Mouse (Mus musculus) limb, embryonic 10.5 days (tissue): ENCODE results near the gene Tpra1. TPM values are rescaled to one million over a fixed set of nuclear protein-coding genes. Genes with fewer than 3 reads are reported as not detected.

ENCODE experiments used
- DNase-seq: peaks from one replicate; pipeline ENCODE4 v3.0.0-alpha.2; 2017; ENCODE audit warnings: low spot score
- H3K27ac ChIP-seq: fragments of 300-500 bp; sonication (generic); 2 replicates; pipeline ENCODE4 v1.5.1; 2016; ENCODE audit warnings: mild to moderate bottlenecking
- H3K27me3 ChIP-seq: fragments of 300-500 bp; sonication (generic); 2 replicates; pipeline ENCODE4 v1.6.1; 2016; ENCODE audit warnings: low read depth, mild to moderate bottlenecking; ENCODE audit not compliant: poor library complexity, severe bottlenecking
- H3K36me3 ChIP-seq: fragments of 300-500 bp; sonication (generic); 2 replicates; pipeline ENCODE4 v1.6.1; 2016; ENCODE audit warnings: mild to moderate bottlenecking, moderate library complexity
- H3K4me1 ChIP-seq: fragments of 300-500 bp; sonication (generic); 2 replicates; pipeline ENCODE4 v1.6.1; 2016
- H3K4me3 ChIP-seq: fragments of 300-500 bp; sonication (generic); 2 replicates; pipeline ENCODE4 v1.5.1; 2016; ENCODE audit warnings: mild to moderate bottlenecking, moderate library complexity
- H3K9me3 ChIP-seq: fragments of 300-500 bp; sonication (generic); replicated peaks from 2 replicates; pipeline ENCODE4 v1.6.1; 2016; ENCODE audit warnings: mild to moderate bottlenecking
- WGBS: fragments of 180-500 bp; shearing (Covaris S2); methylation state at CpG from one replicate; pipeline ENCODE4 v1.1.7; 2016; 5-methylcytosine and 5-hydroxymethylcytosine counted together
- polyA plus RNA-seq: library from polyadenylated mRNA; unstranded; fragments of >200 nt; fragmentation: Nextera tagmentation; extraction: Ambion mirVana; gene quantifications from 2 replicates; pipeline ENCODE4 v1.2.1, GENCODE M21; 2016

The Tpra1 gene
- polyA plus RNA-seq, 1 experiment from 2014 or later, result 60.3 TPM

GRCm38 (mm10) chr6:88898534-88899048, 3.5 kb upstream of the Tpra1 start, which contains the start of gene Mcm2:
Gene Mcm2 (minus strand): TSS chr6:88898780.
- Histone ChIP-seq H3K27me3 (no peaks in the 10 kb centered on the region), H3K27ac (peak within 1 kb of the TSS; percentile 95), H3K4me1 (peaks cover 43% of the 10 kb centered on the region), H3K36me3 (peaks cover 38% of the 10 kb centered on the region), H3K9me3 (no peaks in the 10 kb centered on the region), H3K4me3 (peak within 1 kb of the TSS; percentile 70)
- under 1% methylated on average over 33 of the region's 33 CpGs for WGBS
- DNase-seq, result peak; percentile 99

- no peaks in the 10 kb centered on the region for H3K27me3 ChIP-seq
- no peaks in the 10 kb centered on the region for H3K9me3 ChIP-seq
- no peak overlapping the region for H3K4me3 ChIP-seq
- peaks cover 48% of the 10 kb centered on the region for H3K4me1 ChIP-seq
- no peak for DNase-seq
- 63% methylated on average over 4 of the region's 4 CpGs for WGBS
- H3K27ac ChIP-seq, result peak overlapping the region; percentile 95
- H3K36me3 ChIP-seq, result peaks cover 33% of the 10 kb centered on the region
Observed at GRCm38 (mm10) chr6:88899086-88899485, 3.0 kb upstream of the Tpra1 start.

GRCm38 (mm10) chr6:88899628-88900027, 2.4 kb upstream of the Tpra1 start:
- 0 out of 2 replicates have a peak overlapping the region, but pooled peaks have one; percentile 95 for H3K27ac ChIP-seq
- H3K4me1 ChIP-seq, result peaks cover 50% of the 10 kb centered on the region
- no peak for DNase-seq
- H3K9me3 ChIP-seq, result no peaks in the 10 kb centered on the region
- H3K36me3 ChIP-seq, result peaks cover 28% of the 10 kb centered on the region
- WGBS, result 93% methylated on average over 2 of the region's 2 CpGs
- H3K4me3 ChIP-seq, result no peak overlapping the region
- no peaks in the 10 kb centered on the region for H3K27me3 ChIP-seq

GRCm38 (mm10) chr6:88901471-88901870, 580 bp upstream of the Tpra1 start:
- peak overlapping the region; percentile 82 for H3K4me3 ChIP-seq
- peak; percentile 45 for DNase-seq
- no peaks in the 10 kb centered on the region for H3K27me3 ChIP-seq
- WGBS, result 12% methylated on average over 5 of the region's 5 CpGs
- H3K9me3 ChIP-seq, result no peaks in the 10 kb centered on the region
- peaks cover 14% of the 10 kb centered on the region for H3K36me3 ChIP-seq
- peak overlapping the region; percentile 91 for H3K27ac ChIP-seq
- H3K4me1 ChIP-seq, result peaks cover 54% of the 10 kb centered on the region

DNA sequence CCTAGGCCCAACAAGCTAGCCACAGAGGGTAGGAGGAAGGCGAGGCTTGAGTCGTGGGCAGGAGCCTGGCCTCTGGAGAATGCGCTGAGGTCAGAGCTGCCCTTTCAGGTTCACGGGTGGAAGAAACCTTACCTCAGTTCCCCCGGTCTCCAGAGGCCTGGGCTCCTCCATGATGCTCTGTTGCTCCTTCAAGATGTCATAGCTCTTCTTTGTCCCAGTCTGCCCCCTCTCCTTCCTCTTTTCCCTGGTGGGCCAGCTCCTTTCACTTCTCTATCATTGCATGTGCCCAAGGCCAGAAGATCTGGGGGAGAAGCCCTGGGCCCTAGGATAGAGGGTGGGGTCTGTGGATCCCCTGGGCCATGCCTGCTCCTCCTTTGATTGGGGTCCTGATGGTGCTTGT, 1.7 kb downstream of the Tpra1 start:
- WGBS, result 87% methylated on average over 5 of the region's 5 CpGs
- peak overlapping the region; percentile 82 for H3K4me3 ChIP-seq
- no peaks in the 10 kb centered on the region for H3K9me3 ChIP-seq
- DNase-seq, result no peak
- peaks cover 49% of the 10 kb centered on the region for H3K4me1 ChIP-seq
- H3K36me3 ChIP-seq, result peaks cover 16% of the 10 kb centered on the region
- H3K27me3 ChIP-seq, result no peaks in the 10 kb centered on the region
- H3K27ac ChIP-seq, result peak overlapping the region; percentile 91

- Histone ChIP-seq H3K36me3 (peaks cover 23% of the 10 kb centered on the region), H3K27me3 (no peaks in the 10 kb centered on the region), H3K9me3 (no peaks in the 10 kb centered on the region), H3K27ac (no peak overlapping the region), H3K4me3 (no peak overlapping the region), H3K4me1 (peaks cover 45% of the 10 kb centered on the region)
- WGBS, result 87% methylated on average over 4 of the region's 4 CpGs
- DNase-seq, result no peak
Observed at GRCm38 (mm10) chr6:88904456-88904974, 2.5 kb downstream of the Tpra1 start.

DNA sequence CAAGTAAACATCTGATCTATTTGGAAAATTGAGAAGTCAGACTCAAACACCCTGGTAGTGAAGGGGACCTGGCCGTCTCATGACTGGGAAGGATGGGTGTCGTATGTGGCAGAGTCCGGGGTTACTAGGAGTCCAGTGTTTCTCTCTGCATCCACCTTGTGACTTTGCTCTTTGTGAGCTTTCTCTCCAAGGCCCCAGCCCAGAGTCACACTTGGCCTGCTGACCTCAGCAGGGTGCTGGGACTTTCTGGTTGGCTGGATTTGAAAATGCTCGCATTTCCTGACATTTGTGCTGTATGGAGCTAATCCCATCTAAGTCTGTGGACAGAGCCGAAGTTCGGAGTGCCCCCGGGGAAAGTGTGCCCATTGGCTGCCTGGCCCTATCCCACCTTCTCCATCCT, 3.0 kb downstream of the Tpra1 start:
- no peak overlapping the region for H3K27ac ChIP-seq
- peaks cover 45% of the 10 kb centered on the region for H3K4me1 ChIP-seq

DNA sequence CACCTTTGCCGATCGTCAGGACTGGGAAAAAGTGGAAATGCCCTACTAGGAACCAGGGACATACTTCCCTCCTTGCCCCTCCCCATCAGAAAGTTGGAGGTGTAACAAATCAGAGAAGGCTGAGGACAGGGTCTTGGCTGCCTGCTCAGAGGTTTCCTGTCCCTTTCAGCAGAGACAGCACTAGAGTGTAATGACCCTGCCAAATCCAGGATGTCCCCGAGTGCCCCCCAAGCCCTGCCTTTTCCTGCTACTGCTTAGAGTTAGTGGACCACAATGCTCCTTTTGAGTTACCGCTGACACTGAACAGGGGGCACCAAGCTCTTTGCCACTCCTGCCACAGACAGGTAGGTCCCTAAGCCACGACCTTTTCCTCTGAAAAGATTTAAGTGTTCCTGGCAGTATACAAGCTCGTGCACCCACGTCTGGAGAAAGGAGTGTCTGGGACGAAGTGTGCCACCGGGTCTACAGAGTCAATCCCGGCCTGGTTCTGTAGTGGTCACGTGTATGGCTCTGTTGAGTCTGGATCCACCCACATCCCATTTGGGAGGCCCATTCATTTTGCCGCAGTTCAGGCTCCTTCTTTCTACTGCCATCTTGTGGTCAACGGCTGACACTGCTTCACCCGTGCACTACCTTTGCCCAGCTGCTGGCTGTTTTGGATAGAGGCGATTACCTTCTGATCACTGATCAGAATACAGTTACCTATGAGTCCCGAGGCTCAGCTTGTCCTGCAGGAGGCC, 4.5 kb downstream of the Tpra1 start:
- H3K4me3 ChIP-seq, result 0 out of 2 replicates have a peak overlapping the region, but pooled peaks have one; percentile 9
- 20% methylated on average over 16 of the region's 16 CpGs for whole genome bisulfite sequencing

More for the DNA sequence above, 3.0 kb downstream of the Tpra1 start:
- no peak for DNase-seq
- Histone ChIP-seq H3K4me3 (no peak overlapping the region), H3K36me3 (peaks cover 28% of the 10 kb centered on the region), H3K9me3 (no peaks in the 10 kb centered on the region), H3K27me3 (no peaks in the 10 kb centered on the region)
- 91% methylated on average over 7 of the region's 7 CpGs for WGBS

GRCm38 (mm10) chr6:88909151-88909550, 7.1 kb downstream of the Tpra1 start:
- DNase-seq, result no peak
- peaks cover 59% of the 10 kb centered on the region for H3K36me3 ChIP-seq

More for the DNA sequence above, 4.5 kb downstream of the Tpra1 start:
- Histone ChIP-seq H3K27ac (0 out of 2 replicates have a peak overlapping the region, but pooled peaks have one; percentile 42), H3K4me1 (peaks cover 38% of the 10 kb centered on the region), H3K36me3 (peaks cover 43% of the 10 kb centered on the region), H3K27me3 (no peaks in the 10 kb centered on the region), H3K9me3 (no peaks in the 10 kb centered on the region)
- peak; percentile 74 for DNase-seq

DNA sequence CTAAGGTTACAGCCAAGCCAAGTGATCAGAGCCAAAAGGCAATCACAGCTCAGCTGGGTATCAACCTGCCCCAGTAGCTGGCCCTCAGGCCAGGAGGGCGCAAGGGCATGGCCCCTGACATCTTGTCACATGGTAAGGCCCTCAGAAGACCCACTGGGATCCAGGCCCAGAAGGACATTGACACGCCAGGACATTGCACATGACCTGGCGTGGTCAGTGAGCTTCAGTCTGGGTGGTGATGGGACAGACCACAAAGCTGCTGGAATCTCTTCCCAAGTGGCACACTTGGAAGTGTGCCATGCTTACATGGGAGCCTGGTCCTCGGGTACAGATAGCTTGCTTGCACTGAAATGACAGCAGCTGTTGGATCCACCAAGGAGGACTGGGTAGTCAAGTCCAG, 11.0 kb downstream of the Tpra1 start:
- peaks cover 48% of the 10 kb centered on the region for H3K36me3 ChIP-seq
- WGBS, result 87% methylated on average over 4 of the region's 4 CpGs
- DNase-seq, result no peak

More at GRCm38 (mm10) chr6:88909151-88909550, 7.1 kb downstream of the Tpra1 start:
- H3K9me3 ChIP-seq, result no peaks in the 10 kb centered on the region
- no peak overlapping the region for H3K4me3 ChIP-seq
- H3K27me3 ChIP-seq, result no peaks in the 10 kb centered on the region
- no peak overlapping the region for H3K27ac ChIP-seq
- WGBS, result 94% methylated on average over 6 of the region's 6 CpGs
- peaks cover 18% of the 10 kb centered on the region for H3K4me1 ChIP-seq

DNA sequence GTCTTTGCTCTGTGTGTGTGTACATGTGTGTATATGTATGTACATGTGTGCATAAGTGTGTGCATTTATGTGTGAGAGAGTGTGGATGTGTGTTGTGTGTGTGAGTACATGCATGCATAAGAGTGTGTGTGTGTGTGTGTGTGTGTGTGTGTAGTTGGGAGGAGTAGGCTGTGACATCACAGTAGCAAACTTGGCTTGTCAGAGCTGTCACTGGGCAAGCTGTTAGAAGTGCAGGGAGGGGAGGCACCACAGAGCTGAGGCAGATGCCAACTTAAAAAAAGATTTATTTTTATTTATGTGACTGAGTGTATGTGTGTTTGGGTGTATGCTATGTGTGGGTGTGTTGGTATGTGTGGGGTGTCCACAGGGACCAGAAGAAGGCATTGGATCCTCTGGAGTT, 11.4 kb downstream of the Tpra1 start:
- Histone ChIP-seq H3K27me3 (no peaks in the 10 kb centered on the region), H3K27ac (no peak overlapping the region), H3K4me3 (no peak overlapping the region), H3K36me3 (peaks cover 45% of the 10 kb centered on the region), H3K9me3 (no peaks in the 10 kb centered on the region), H3K4me1 (no peaks in the 10 kb centered on the region)
- DNase-seq, result no peak

More for the DNA sequence above, 11.0 kb downstream of the Tpra1 start:
- Histone ChIP-seq H3K4me1 (no peaks in the 10 kb centered on the region), H3K27me3 (no peaks in the 10 kb centered on the region), H3K27ac (no peak overlapping the region), H3K4me3 (no peak overlapping the region), H3K9me3 (no peaks in the 10 kb centered on the region)

- H3K27ac ChIP-seq, result no peak overlapping the region
- no peaks in the 10 kb centered on the region for H3K27me3 ChIP-seq
- DNase-seq, result no peak
- H3K9me3 ChIP-seq, result no peaks in the 10 kb centered on the region
- no peak overlapping the region for H3K4me3 ChIP-seq
- H3K4me1 ChIP-seq, result no peaks in the 10 kb centered on the region
- peaks cover 34% of the 10 kb centered on the region for H3K36me3 ChIP-seq
- 85% methylated on average over 5 of the region's 5 CpGs for WGBS
Observed at GRCm38 (mm10) chr6:88914799-88915198, 12.7 kb downstream of the Tpra1 start.

DNA sequence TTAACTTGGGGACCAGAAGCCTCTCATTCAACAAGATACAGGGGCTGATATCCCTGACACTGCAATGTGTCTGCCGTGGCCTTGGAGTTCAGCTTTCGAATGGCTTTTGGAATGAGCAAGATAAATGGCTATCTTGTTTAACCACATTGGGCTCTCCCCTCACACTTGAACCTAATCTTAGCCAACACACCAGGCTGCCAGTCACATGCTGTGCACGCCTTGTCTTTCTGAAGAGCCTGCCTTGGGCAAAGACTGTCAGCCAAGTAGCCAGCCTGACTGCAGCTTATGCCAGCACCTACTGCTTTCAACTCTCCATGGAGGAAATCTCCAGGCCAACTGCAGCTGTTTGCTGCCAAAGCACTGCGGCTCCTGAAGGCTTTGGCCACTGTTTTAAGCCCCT, 13.5 kb downstream of the Tpra1 start:
- Histone ChIP-seq H3K4me3 (no peak overlapping the region), H3K4me1 (no peaks in the 10 kb centered on the region), H3K36me3 (peaks cover 26% of the 10 kb centered on the region), H3K27me3 (no peaks in the 10 kb centered on the region), H3K9me3 (no peaks in the 10 kb centered on the region), H3K27ac (no peak overlapping the region)
- 88% methylated on average over 4 of the region's 4 CpGs for WGBS
- no peak for DNase-seq
